Mouse (Mus musculus): Measurements from ENCODE around the gene Daglb.
A peak's percentile ranks its signal among the peaks of the same experiment; 100 is the strongest.

Gene Daglb

DNA sequence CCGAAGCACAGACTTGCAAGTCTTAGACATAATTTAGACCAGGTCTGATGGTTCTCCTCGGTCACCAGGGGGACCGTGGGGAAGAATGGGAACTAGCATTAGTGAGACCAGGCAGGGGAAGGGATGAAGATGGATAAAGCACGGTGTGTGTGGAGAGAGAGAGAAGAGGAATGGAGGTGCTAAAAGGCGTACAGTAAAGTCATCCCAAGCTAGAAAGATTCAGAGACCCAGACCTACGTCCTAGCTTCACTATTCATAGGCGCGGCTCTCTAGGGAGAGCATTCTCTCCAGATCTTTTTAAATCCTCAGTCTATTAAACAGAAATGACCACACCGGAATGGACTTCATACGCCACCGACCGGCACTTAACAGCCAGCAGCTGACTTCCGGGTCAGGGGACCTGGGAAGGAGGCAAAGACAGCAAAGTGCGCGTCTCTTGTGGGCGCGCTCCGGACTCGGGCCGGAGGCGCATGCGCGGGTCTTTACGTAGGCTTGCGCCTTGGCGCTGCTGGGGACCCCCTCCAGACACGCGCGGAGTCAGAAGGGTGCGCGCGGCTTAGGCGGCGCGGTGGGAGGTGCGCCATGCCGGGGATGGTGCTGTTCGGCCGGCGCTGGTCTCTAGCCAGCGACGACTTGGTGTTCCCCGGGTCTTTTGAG lies at the start of gene Daglb:
Daglb (plus strand) TSS at position 485 of the 657 bp plus-strand sequence.
- peak; percentile 63 for DNase-seq (ENCODE audit: low spot score)

DNA sequence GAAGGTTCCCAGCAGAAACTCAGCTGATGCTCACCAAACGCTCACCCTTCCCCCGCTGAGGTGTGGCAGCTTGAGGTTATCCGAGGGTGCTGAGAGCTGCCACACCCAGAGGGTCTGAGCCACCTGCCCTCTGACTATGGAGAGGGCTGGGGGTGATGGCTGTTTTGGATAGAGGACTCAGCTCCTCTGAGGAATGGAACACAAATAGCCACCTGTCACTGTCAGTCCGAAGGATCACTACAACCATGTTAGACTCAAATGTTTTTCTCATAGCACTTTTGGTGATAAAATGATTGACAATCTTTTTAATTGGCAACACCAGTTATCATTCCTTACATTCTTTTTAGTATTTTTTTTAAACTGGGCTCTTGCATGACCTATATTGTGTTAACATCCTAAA lies 42.9 kb upstream of the Daglb start:
- DNase-seq (ENCODE audit: low spot score) = no peak

GRCm38 (mm10) chr5:143422990-143423389 lies 41.4 kb upstream of the Daglb start:
- no peak for DNase-seq (ENCODE audit: low spot score)

DNA sequence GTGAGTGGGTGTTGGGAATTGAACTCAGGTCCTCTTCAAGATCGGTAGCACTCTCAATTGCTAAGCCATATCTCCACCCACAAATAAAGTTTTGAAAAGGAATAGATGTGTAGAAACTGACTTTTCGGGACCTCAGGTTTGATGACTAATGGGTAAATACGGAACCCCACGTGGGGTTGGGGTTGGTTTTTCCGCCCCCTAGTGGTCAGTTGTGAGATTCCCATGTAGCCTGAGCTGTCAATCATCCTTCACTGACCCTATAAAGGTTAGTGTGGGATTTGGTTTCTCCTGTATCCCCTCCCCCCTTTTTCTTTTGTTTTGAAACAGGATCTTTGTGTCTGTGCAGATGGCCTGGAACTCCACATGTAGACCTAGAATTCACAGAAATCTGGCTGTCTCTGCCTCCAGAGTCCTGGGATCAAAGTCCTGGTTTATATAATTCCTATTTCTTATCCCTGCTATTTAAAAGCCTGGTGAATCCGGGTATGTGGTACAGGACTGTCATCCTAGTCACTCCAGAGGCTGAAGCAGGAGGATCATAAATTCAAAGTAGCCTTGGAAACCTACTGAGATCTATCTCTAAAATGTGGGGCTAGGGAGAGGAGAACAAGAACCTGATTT lies 40.4 kb upstream of the Daglb start:
- no peak for DNase-seq (ENCODE audit: low spot score)

DNA sequence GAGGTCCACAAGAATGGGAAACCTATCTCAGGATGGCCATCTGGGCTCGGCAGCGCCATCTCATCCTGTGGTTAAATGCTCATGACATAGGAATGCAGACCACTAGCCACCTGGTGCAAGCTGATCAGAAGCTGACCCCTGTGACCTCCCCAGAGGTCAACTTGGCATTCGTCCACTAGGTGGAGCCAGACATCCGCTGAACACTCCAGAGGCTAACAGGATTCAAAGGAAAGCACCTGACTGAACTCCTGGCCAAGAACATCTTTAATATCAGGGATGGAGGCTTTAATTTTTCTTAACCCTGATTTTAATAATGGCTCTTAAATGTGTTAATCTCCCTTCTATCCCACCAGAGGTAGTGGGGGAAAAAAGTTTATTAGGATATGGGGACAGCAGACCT lies 30.0 kb upstream of the Daglb start:
- peak; percentile 16 for DNase-seq (ENCODE audit: low spot score)

DNA sequence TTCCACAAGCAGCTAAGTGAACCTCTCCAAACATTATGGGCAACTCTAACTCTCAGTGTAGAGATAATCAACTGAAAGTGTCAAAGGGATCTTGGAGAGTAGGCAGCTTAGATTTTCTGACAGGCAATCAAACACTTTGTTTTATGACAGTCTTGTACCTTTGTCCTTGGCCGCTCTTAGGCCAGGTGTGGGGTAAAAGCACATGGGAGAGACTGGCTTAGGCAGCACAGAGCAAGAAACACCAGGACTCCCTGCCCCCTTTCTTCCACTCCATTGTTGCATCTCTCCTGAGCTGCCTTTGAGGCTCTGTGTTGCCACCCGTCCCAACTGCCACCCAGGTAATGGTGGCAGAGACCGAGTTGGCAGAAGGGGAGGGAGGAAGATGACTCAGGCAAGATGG lies 23.1 kb upstream of the Daglb start:
- no peak for DNase-seq (ENCODE audit: low spot score)

DNA sequence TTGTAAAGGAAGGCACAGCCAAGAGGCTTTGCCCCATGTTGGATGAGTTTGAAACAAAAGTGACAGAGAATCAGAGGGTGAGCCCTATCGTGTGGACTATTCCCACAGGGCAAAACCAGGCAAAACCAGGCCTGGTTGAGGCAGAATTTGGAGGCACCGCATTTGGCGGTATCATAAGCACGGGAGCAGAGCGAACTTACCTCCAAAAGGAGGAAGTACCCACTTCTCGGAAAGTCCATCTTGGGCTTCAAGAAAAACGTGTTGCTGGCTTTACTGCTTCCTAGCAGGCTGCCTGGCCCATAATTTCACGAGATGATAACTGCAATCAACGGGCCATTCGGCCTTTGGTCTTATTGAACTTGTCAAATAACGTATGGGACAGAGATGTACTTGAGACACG lies 22.6 kb upstream of the Daglb start:
- no peak for DNase-seq (ENCODE audit: low spot score)

DNA sequence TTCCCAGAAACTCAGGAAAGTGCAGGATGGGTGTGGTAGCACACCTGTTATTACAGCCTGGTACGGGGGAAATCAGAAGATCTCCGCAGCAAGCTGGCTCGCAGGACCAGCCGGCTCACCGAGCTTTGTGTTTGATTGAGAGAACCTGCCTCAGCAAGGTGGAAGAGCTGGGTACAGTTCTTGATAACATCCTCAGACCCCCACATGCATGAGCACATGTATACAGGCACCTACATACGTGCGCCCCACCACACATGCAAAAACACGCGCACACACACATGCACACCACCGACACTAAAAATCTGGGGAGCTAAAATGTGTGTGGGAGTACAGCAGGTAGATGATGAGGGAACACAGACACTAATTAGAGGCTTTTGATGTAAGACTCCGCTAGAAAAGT lies 713 bp upstream of the Daglb start:
- DNase-seq (ENCODE audit: low spot score) = no peak

GRCm38 (mm10) chr5:143464757-143465118 lies 354 bp downstream of the Daglb start:
- DNase-seq (ENCODE audit: low spot score) = no peak

DNA sequence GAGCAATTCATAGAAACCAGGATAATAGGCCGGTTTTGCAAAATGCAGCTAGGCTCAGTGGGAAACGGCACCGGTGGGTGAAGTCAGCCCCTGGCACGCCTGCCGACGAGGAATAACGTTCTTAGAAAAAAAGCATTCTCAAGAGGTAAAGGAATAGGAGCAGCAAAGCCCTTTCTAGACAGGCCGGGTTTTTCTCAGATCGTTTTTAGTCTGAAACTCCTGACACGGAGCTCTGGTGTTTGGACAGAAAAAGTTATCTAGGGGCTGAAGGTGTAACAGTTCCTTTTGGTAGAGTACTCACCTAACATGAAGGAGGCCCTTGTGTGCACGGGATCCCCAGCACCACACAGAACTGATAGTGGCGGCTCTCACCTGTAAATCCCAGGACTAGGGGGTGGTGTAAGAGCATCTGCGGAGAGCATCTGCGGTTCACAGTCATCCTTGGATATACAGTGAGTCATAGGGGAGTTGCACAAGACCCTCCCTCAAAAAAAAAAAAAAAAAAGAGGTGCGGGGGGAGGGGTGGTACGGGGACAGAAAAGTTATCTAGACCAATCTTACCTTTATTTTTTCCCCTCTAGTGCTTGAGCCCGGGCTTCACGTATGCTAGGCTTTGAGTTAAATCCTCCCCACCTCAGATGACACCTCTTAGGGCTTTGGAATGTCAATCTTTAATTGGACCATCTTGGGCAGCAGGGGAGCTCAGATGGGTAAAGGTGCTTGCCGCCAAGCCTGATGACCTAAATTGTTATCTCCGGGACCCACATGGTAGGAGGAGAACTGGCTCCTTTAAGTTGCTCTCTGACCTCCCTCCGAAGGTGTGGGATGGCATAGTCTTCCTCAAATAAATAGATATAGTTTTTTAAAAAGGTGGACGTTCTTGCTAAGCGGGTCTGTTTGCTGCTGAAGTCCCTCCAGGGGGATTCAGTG lies 1.0 kb downstream of the Daglb start:
- no peak for DNase-seq (ENCODE audit: low spot score)

DNA sequence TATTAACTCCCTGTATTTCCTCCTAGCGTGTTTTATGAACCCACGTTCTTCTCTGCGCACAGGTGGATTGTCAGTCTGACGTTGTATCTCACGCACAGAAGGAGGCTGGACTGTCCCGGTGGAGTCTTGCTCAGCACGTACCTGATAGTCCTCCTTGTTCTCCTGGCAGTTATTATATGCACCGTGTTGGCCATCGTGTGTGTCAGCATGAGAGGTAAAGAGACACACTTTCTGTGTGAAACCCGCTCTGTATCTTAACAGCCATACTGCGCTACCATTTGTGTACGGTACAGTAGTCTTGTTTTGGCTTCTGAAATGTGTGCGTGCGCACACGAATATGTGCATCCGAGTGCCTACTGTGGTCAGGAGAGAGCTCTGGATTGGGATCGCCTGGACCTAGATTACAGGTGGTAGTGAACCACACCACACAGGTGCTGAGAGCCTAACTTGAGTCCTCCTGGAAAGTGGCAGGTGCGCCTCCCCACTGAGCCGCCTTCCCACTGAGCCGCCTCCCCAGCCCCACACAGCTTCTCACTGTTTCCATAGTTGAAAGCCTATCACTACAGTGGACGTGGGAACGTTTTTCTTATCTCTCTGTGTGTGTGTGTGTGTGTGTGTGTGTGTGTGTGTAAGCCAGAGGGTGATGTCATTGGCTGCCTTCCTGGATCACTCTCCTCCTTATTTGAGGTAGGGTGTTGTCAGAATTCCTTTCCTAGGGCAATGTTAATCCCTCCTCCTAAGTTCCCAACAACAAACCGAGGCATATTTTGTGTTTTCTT lies 2.7 kb downstream of the Daglb start:
- no peak for DNase-seq (ENCODE audit: low spot score)

DNA sequence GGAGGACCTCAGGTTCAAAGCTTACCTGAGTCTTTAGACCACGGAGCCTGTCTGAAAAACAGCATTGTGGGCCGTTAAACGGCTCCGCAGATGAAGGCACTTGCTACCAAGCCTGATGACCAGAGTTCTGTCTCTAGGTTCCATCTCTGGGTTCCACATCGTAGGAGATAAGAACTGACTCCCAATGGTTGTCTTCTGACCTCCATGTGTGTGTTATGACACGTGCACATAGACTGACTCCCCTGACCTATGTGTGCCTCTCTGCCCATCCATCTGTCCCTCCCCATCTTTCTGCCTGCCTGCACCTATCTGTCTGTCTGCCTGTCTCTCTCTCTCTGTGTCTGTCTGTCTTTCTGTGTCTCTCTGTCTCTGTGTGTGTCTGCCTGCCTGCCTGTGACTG lies 3.5 kb downstream of the Daglb start:
- no peak for DNase-seq (ENCODE audit: low spot score)

DNA sequence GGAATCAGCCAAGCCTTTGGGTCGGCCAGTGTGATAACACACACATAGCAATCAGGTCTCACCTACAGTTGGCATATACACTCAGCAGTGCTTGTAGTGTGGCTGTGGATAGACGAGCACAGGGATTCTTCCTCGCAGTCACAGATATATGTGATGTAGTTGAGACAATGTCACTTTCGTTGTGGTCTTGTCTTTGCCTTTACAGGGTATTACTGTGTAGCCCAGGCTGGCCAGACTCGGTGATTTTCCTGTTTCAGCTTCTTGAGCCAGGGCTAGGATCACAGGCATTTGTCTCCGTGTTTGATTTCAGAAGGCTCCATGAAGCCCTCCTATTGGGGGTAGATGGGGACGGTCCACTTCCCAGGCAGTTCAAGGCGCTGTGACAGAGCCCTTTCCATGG lies 5.2 kb downstream of the Daglb start:
- DNase-seq (ENCODE audit: low spot score) = no peak

- no peak for DNase-seq (ENCODE audit: low spot score)
Observed at GRCm38 (mm10) chr5:143470421-143471164, 6.2 kb downstream of the Daglb start.

DNA sequence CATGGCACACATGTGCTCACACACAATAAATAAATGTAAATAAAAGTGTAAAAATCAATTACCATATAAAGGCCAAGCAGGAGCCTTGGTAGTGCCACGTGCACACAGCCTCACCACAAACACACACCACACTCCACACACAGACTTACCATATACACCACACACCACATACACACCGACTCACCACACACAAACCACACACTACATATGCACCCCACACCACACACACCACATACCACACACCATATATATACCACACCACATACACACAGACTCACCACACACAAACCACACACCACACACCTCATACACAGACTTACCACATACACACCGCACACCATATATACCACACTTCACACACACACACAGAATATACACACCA lies 6.8 kb downstream of the Daglb start:
- DNase-seq (ENCODE audit: low spot score) = no peak

- DNase-seq (ENCODE audit: low spot score) = no peak
Observed at GRCm38 (mm10) chr5:143471953-143472618, 7.7 kb downstream of the Daglb start.

GRCm38 (mm10) chr5:143475153-143475844 lies 10.9 kb downstream of the Daglb start:
- DNase-seq (ENCODE audit: low spot score) = no peak

- DNase-seq (ENCODE audit: low spot score) = no peak
Observed at GRCm38 (mm10) chr5:143476013-143476412, 11.6 kb downstream of the Daglb start.

- DNase-seq (ENCODE audit: low spot score) = no peak
Observed at GRCm38 (mm10) chr5:143477901-143478300, 13.5 kb downstream of the Daglb start.

DNA sequence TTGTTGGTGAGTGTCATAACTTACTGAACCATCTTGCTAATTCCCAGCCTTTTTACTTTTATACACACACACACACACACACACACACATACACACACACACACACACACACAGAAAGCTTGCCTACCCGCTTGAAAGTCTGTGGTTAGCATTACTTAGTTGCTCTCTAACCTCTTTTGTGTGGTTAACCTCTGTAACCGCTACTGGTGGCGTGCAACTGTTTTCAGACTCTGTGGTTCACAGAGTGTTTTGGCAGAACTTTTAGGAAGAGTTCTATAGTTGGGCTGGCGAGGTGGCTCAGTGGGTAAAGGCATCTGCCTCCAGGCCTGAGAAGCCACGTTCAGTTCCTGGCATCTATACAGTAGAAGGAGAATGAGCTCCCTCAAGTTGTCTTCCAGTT lies 20.6 kb downstream of the Daglb start:
- DNase-seq (ENCODE audit: low spot score) = no peak
